Mouse (Mus musculus) lung, adult 2 months (tissue): ENCODE measurements at regions not wholly inside any gene's neighbourhood (a gene's known extent, or its start where the extent isn't known, plus 50 kb on each side); places are given as distances from the start of the nearest gene placed in this dataset.

Experiments
- CTCF ChIP-seq: fragments of 200-500 bp; IDR thresholded peaks from 2 replicates; pipeline ENCODE4 v1.5.1; 2011; ENCODE audit warnings: mild to moderate bottlenecking, low read length, control low read depth; ENCODE audit not compliant: insufficient read depth
- POLR2A ChIP-seq: fragments of 200-500 bp; IDR thresholded peaks from 2 replicates; pipeline ENCODE4 v1.6.1; 2011; ENCODE audit warnings: low read depth, mild to moderate bottlenecking, control low read depth, low read length, borderline replicate concordance; ENCODE audit errors: extremely low read depth

GRCm38 (mm10) chr16:57852838-57853460 is 98.4 kb upstream of the Col8a1 start:
- TF ChIP-seq POLR2A (no peak), CTCF (no peak)
